Mouse (Mus musculus) heart, embryonic 16.5 days (tissue): ENCODE data around the gene Aldh18a1. TPM values are rescaled to one million over a fixed set of nuclear protein-coding genes. Genes with fewer than 3 reads are reported as not detected.
A peak's percentile ranks its signal among the peaks of the same experiment; 100 is the strongest.

Source experiments
- ATAC-seq: fragments of 200-750 bp; cut with Nextera tagmentation; replicated peaks from 2 replicates; pipeline ENCODE4 v1.8.0; 2017; ENCODE audit warnings: moderate number of reproducible peaks; ENCODE audit not compliant: insufficient read depth, low FRiP score; ENCODE audit errors: extremely low read depth
- H3K27ac ChIP-seq: fragments of 300-500 bp; sonication (generic); 2 replicates; pipeline ENCODE4 v1.5.1; 2014; ENCODE audit warnings: mild to moderate bottlenecking, low read length, control low read depth, moderate library complexity
- H3K27me3 ChIP-seq: fragments of 300-500 bp; sonication (generic); 2 replicates; pipeline ENCODE4 v1.6.1; 2014; ENCODE audit warnings: low read length, mixed read lengths; ENCODE audit not compliant: control insufficient read depth, insufficient read depth
- H3K36me3 ChIP-seq: fragments of 300-500 bp; sonication (generic); 2 replicates; pipeline ENCODE4 v1.6.1; 2014; ENCODE audit not compliant: control insufficient read depth, insufficient read depth
- H3K4me1 ChIP-seq: fragments of 300-500 bp; sonication (generic); 2 replicates; pipeline ENCODE4 v1.6.1; 2014; ENCODE audit warnings: low read length, mixed read lengths; ENCODE audit not compliant: control insufficient read depth, insufficient read depth
- H3K4me2 ChIP-seq: fragments of 300-500 bp; sonication (generic); 2 replicates; pipeline ENCODE4 v1.6.1; 2014; ENCODE audit warnings: low read depth, mild to moderate bottlenecking, control low read depth, low read length
- H3K4me3 ChIP-seq: fragments of 300-500 bp; sonication (generic); 2 replicates; pipeline ENCODE4 v1.5.1; 2014; ENCODE audit warnings: mild to moderate bottlenecking, control low read depth, low read length
- H3K9ac ChIP-seq: fragments of 300-500 bp; sonication (generic); 2 replicates; pipeline ENCODE4 v1.6.1; 2014; ENCODE audit warnings: low read length, control low read depth
- H3K9me3 ChIP-seq: fragments of 300-500 bp; sonication (generic); replicated peaks from 2 replicates; pipeline ENCODE4 v1.6.1; 2016; ENCODE audit warnings: low read length; ENCODE audit not compliant: control insufficient read depth
- WGBS: fragments of 180-500 bp; shearing (Covaris S2); extraction: QIAGEN DNeasy Blood & Tissue Kit; methylation state at CpG from one replicate; pipeline ENCODE4 v1.1.7; 2014; 5-methylcytosine and 5-hydroxymethylcytosine counted together
- polyA plus RNA-seq: library from polyadenylated mRNA; unstranded; fragments of >200 nt; fragmentation: Nextera tagmentation; extraction: Ambion mirVana; gene quantifications from 2 replicates; pipeline ENCODE4 v1.2.1, GENCODE M21; 2015

The Aldh18a1 gene
- polyA plus RNA-seq, 1 experiment from 2014 or later, result 58.3 TPM

DNA sequence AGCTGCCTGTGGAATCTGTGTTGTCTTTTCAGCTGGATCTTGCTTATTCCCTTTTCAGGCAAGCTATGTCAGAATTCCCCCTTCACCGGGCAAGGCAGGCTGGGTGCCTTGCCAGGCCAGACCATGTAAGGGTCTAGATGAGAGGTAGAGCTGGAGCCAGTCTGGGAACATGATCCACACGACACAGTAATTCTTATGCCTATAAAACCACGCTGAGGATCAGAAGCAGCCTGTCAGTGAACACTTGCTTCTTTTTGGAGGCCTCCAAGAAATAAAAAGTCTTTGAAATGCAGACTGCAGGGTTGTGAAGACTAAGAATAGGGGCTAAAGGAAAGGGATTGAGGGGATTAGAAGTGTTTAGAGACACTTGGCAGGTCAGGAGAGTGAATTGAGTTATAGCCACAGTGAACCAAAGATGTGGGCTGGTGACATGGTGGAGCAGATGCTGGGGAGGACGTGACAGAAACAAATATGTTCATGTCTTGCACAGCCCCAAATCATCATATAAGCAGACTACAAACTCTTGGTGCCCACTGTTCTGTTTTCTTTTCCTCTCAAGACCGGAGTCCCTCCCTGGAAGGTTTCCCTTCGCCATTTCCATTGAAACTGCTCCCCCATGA lies 38.6 kb downstream of the Aldh18a1 start:
- Histone ChIP-seq H3K4me1 (peaks cover 17% of the 10 kb centered on the region), H3K27ac (peak overlapping the region; percentile 89), H3K4me2 (peak overlapping the region; percentile 32), H3K4me3 (no peak overlapping the region), H3K36me3 (peaks cover 26% of the 10 kb centered on the region), H3K9me3 (no peaks in the 10 kb centered on the region), H3K9ac (peak overlapping the region; percentile 49; the same call in 1 of the 2 replicates), H3K27me3 (no peaks in the 10 kb centered on the region)
- peak; percentile 50; the same call in 1 of the 2 replicates for ATAC-seq
- 57% methylated on average over 6 of the region's 6 CpGs for WGBS

DNA sequence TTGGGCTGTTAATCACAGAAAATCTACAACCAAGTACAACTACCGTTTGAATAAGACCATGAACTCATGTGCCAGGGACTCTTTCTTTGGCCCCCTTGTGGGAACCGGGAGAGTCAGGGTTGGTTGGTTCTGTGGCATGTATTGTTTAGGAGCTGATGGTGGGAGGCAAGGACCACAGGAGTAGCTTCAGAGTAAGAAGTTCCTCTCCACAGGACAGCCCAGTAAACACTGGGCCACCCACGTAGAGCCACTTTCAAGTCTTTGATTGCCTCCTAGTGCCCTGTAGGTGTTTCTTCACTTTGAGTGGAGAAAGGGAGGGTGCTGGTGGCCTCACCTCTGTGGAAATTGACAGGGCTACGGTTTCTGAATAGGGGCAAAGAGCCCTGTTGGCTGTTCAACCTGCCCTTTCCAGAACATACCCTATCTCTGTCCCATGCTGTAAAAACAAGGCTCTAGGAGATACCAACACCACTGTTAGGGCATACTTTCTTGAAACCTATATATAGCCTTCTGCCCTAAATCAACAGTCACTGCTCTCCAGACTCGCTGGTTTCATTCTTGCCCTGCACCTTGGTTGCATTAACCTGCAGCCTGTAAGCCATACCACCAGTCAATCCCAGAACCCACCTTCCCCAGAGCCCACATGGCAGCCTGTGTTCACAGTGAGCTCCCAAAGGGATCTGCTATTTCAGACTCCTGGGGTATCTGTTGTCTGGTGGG lies 39.3 kb downstream of the Aldh18a1 start:
- Histone ChIP-seq H3K9me3 (no peaks in the 10 kb centered on the region), H3K4me2 (peak overlapping the region; percentile 32), H3K9ac (peak overlapping the region; percentile 49; the same call in 1 of the 2 replicates), H3K27me3 (no peaks in the 10 kb centered on the region), H3K4me1 (peaks cover 17% of the 10 kb centered on the region), H3K4me3 (no peak overlapping the region), H3K27ac (peak overlapping the region; percentile 89), H3K36me3 (peaks cover 20% of the 10 kb centered on the region)
- ATAC-seq, result peak; percentile 39
- WGBS, result 31% methylated on average over 5 of the region's 5 CpGs

DNA sequence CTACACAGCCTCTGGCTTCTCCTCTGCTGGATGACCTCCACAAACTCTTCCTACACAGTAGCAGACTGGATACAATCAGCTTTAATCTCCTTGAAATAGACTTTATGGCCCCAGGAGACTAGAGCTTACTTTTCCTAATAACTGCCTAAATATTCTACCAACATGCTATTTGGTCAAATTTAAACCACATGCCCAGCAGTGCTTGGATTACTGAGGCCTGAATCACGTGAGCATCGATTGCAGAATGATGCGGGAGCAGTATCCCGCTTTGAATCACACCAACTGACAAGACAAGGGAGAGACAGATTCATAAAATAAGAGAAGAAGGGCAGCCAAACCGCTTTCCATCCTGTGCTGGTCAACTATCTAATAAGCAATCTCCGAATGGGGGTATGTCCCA lies 39.9 kb downstream of the Aldh18a1 start:
- Histone ChIP-seq H3K36me3 (peaks cover 14% of the 10 kb centered on the region), H3K27ac (peak overlapping the region; percentile 89), H3K4me1 (peaks cover 17% of the 10 kb centered on the region), H3K4me3 (no peak overlapping the region), H3K9me3 (no peaks in the 10 kb centered on the region), H3K4me2 (no peak overlapping the region), H3K27me3 (no peaks in the 10 kb centered on the region), H3K9ac (no peak overlapping the region)
- ATAC-seq, result no peak
- WGBS, result 92% methylated on average over 6 of the region's 6 CpGs

- WGBS, result 3% methylated on average over 3 of the region's 3 CpGs
- Histone ChIP-seq H3K36me3 (no peaks in the 10 kb centered on the region), H3K4me2 (no peak overlapping the region), H3K9me3 (peaks cover 4% of the 10 kb centered on the region; the same call in 1 of the 2 replicates), H3K9ac (no peak overlapping the region), H3K27ac (no peak overlapping the region), H3K4me1 (peaks cover 15% of the 10 kb centered on the region), H3K4me3 (no peak overlapping the region), H3K27me3 (no peaks in the 10 kb centered on the region)
- peak; percentile 73; the same call in 1 of the 2 replicates for ATAC-seq
Observed at GRCm38 (mm10) chr19:40544856-40545255, 43.4 kb downstream of the Aldh18a1 start.

DNA sequence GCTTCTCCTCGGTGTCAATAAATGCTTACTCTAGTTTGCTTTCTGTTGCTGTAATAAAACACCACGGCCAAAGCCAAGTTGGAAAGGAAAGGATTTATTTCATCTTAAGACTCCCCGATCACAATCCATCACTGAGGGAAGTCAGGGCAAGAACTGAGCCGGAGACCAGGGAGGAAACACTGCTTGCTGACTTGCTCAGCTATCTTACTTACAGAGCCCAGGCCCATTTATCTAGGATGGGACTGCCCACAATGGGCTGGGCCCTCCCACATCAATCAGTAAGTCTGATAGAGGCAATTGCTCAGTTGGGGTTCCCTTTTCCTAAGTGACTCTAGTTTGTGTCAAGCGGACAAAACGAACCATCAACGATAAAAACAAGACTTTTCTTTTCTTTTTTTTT lies 45.5 kb downstream of the Aldh18a1 start:
- ATAC-seq, result no peak
- Histone ChIP-seq H3K4me3 (no peak overlapping the region), H3K4me2 (no peak overlapping the region), H3K9me3 (peaks cover 4% of the 10 kb centered on the region; the same call in 1 of the 2 replicates), H3K9ac (no peak overlapping the region), H3K27me3 (no peaks in the 10 kb centered on the region), H3K36me3 (no peaks in the 10 kb centered on the region), H3K4me1 (no peaks in the 10 kb centered on the region), H3K27ac (no peak overlapping the region)
- WGBS, result 76% methylated on average over 7 of the region's 7 CpGs

DNA sequence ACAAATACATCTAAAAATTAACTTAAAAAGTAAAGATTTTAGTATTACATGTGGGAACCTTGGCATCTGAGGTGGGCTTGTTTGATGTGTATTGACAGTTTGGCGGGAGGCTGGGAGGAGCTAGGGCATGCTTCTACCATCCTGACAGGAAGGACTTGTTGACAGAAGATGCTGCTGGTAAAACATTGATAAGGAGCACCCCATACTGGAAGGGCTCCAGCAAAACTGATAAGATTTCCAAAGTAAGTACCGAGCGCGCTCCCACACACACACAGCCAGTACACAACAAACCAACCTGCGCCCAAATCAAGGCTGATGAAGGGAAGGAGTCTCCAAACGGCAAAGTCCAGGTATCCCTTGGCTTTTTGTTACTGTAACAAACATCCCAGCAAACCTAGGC lies 51.7 kb downstream of the Aldh18a1 start:
- Histone ChIP-seq H3K4me3 (no peak overlapping the region), H3K27me3 (no peaks in the 10 kb centered on the region), H3K4me1 (peaks cover 5% of the 10 kb centered on the region), H3K36me3 (no peaks in the 10 kb centered on the region), H3K9ac (no peak overlapping the region), H3K4me2 (no peak overlapping the region), H3K9me3 (peaks cover 4% of the 10 kb centered on the region; the same call in 1 of the 2 replicates), H3K27ac (no peak overlapping the region)
- 51% methylated on average over 6 of the region's 6 CpGs for WGBS
- ATAC-seq, result no peak

GRCm38 (mm10) chr19:40532525-40532924 lies 55.7 kb downstream of the Aldh18a1 start:
- 67% methylated on average over 5 of the region's 5 CpGs for WGBS
- Histone ChIP-seq H3K9me3 (no peaks in the 10 kb centered on the region), H3K4me2 (no peak overlapping the region), H3K27me3 (no peaks in the 10 kb centered on the region), H3K27ac (no peak overlapping the region), H3K9ac (no peak overlapping the region), H3K4me3 (no peak overlapping the region), H3K4me1 (peaks cover 5% of the 10 kb centered on the region), H3K36me3 (no peaks in the 10 kb centered on the region)
- ATAC-seq, result 0 out of 2 replicates have a peak, but pooled peaks have one; percentile 45

DNA sequence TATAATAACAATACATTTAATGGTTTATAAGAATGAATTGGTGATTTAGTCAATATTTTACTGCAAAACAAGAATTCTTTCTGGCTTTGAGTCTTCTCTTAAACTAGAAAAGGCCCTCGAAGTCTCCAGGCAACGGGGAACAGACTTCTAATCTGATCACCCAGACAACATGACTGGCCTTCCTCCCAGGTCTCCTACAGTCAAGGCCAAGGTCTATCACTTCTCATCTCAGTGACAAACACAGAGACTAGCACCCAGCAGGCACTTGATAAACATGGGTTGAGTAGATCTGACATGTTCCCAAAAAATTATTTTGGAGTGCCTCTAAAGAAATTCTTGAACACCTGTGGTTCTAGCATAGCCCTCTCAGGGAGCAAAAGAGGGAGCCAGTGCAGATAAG lies 57.9 kb downstream of the Aldh18a1 start:
- Histone ChIP-seq H3K9ac (no peak overlapping the region), H3K4me3 (no peak overlapping the region), H3K36me3 (no peaks in the 10 kb centered on the region), H3K4me2 (no peak overlapping the region), H3K9me3 (no peaks in the 10 kb centered on the region), H3K4me1 (peaks cover 6% of the 10 kb centered on the region; the same call in 1 of the 2 replicates), H3K27me3 (no peaks in the 10 kb centered on the region), H3K27ac (no peak overlapping the region)
- WGBS, result 65% methylated on average over 2 of the region's 2 CpGs
- ATAC-seq, result no peak

DNA sequence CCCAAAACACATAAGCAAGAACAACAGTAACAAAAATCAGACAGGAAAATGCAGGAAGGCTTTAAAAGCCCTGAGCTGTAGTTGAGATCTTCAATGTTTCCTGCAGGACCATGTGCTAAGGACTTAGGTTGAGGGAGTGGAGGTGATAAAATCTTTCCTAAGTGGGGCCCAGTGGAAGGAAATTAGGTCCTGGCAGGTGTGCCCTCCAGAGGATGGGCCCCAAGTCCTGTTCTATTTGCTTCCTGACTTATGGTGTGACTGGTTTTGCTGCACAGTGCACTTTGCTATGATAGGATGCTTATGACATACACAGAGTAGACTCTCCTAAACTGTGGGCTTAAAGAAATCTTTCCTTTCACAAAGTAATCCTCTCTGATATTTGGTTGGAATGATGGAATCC lies 60.0 kb downstream of the Aldh18a1 start:
- no peaks in the 10 kb centered on the region for H3K9me3 ChIP-seq
- H3K36me3 ChIP-seq, result no peaks in the 10 kb centered on the region
- no peak overlapping the region for H3K27ac ChIP-seq
- H3K9ac ChIP-seq, result no peak overlapping the region
- H3K27me3 ChIP-seq, result no peaks in the 10 kb centered on the region
- no peak overlapping the region for H3K4me2 ChIP-seq
- H3K4me3 ChIP-seq, result no peak overlapping the region
- ATAC-seq, result no peak
- peaks cover 6% of the 10 kb centered on the region; the same call in 1 of the 2 replicates for H3K4me1 ChIP-seq
